Mouse (Mus musculus) megakaryocyte-erythroid progenitor cell, adult 5-6 weeks (primary cell): ENCODE data around the gene Mxd1. TPM values are rescaled to one million over a fixed set of nuclear protein-coding genes. Genes with fewer than 3 reads are reported as not detected.
A peak's percentile ranks its signal among the peaks of the same experiment; 100 is the strongest.

Source experiments
- ATAC-seq: replicated peaks from 2 replicates; pipeline ENCODE4 v1.8.0; 2016; ENCODE audit warnings: mild to moderate bottlenecking, inconsistent platforms; ENCODE audit not compliant: severe bottlenecking, poor library complexity, low FRiP score, low TSS enrichment
- total RNA-seq, 2 experiments: library from RNA; stranded (forward) in 1 of 2; stranded (reverse) in 1 of 2; fragments of 200-1000, 215-1000 nt in 1 of 2; fragments of >200 nt in 1 of 2; fragmentation: Nextera tagmentation in 1 of 2; gene quantifications; 2 replicates each; pipeline ENCODE4 v1.2.3; 2014 to 2017

Gene Mxd1
- total RNA-seq, 2 experiments from 2014 or later = 7.6 to 14.9 TPM

DNA sequence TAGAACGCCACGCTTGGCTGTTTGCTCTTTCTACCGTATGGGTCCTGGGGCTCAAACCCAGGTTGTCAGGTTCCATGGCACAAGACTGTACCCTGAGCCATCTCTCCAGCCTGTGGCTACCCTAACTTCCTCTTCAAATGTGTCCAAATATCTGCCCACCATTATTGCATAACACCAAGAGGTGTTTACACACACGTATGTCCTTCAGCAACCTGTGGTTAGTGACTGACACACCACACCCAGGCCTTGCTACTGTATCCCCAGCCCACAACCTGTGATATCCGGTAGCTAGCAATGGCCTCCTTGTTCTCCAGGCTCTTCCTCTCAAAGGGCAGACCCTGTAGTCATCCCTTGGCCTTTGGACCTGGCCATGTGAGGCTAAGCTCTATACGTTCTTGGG lies 59.7 kb downstream of the Mxd1 start:
- ATAC-seq = no peak

DNA sequence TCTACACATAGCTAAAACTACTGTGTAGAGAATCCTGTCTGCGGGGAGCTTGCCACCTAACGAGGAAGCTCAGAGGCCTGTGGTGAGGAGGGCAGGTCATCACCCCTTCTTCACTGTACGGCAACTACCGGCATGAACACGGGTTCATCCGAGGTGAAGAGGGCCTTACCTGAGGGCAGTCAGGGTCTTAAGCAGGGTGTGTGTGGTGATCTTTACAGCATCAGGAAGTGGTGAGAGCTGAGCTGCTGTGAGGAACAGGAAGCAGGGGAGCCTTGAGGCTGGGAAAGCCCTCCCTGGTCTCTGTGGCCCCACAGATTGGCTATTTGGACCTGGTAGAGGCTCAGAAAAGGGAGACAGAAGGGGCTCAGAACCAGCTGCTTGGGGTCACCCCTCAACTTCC lies 61.5 kb downstream of the Mxd1 start:
- no peak for ATAC-seq

DNA sequence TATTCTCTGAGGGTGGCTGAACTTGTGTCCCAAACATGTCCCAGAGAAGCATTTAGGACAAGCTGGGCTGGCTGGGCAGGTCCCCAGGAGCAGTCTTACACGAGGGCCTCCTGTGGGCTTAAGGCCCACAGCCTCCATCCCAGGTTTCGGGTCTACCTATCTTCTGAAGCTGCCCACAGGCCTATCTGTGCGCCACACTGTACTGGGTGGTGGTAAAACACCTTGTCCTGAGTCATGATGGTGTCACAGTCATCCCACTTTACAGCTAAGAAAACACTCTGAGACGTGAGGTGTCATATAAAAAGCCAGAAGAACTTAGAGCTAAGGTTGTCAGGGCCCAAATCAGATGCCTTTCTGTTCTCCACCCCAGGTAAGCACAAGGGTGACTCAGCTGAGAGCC lies 62.7 kb downstream of the Mxd1 start:
- no peak for ATAC-seq

DNA sequence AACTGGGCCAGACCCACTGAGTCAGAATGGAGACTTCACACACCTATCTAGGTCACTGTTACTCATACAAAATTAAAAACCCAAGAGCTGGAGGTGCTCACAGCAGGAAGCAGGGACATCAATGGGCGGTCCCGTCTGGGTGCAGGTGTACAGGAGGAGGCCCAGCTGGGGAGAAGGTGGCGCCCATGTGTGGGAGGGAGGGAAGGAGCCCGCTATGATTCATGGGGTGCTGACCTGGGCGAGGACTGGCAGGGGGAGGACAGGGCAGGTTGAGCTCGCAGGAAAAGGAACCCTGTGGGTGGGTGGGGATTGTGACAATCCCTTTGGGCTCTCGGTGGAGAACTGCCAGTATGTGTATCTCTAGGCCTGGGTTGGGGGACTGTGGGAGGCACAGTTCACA lies 63.7 kb downstream of the Mxd1 start:
- no peak for ATAC-seq

DNA sequence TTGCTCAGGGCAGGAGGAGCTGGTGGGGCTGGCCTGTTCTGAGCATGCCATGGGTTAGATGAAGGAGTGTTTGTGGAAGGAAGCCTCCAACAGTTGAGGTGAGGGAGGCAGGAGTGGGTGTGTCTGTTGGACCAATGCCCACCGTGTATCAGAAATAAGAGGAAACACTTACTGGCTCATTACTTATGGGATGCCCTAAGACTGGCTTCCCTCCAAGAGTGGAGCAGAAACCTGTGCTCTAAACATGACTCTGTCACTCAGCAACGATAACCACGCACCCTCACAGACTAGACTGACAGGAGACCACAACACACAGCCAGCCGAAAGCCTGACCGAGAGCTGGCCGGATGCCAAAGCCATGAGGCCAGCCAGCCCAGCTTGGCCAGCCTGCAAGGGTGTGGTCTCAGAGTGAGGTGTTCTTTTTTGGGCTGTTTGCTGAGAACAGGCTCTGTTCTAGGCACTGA lies 69.0 kb downstream of the Mxd1 start:
- ATAC-seq = peak; percentile 92

DNA sequence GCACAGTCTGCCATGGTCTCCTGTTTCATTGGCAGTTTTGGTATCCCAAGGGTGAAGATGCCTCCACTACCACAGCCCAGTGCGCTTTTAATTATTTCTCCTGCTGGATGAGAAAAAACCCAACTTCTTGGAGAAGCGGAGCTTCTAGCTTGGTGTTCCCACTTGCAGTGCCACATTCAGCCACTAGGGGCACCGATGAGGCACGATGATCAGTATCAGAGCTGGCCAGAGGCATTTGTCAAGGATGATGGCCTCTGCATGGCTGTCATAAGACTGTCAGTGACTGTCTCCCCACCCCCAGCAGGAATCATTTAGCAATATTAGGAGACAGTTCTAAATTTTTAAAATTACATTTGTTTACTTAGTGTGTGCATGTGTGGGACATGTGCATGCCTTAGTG lies 69.8 kb downstream of the Mxd1 start:
- peak; percentile 51 for ATAC-seq

DNA sequence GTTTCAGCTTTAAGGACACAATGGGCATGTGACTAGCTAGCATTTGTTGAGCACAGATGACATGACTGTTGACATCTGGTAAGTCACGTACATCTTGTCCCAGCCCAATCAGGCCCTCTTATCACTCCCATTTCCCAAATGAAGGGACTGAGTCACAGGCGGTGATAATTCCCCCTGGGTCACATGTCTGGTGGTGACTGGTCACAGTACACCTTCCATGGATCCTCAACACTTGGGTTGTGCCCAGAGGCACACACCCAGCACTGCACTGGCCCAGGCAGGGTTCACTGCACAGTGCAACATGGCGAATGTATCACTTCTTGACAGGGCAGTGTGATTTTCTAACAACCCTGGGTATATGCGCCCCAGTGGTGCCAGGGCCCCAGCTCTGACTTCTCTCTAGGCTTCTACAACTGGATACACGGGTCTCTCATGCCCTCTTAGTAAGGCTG lies 70.2 kb downstream of the Mxd1 start:
- ATAC-seq = peak; percentile 12; the same call in 1 of the 2 replicates

Other genes with a start within 250 kb of the Mxd1 start
- not detected in 2 replicates for gene Gm44790, start 242.5 kb downstream of the Mxd1 start, total RNA-seq (2014; fragmentation: Nextera tagmentation)
- 4.9 TPM in 1 of 2 replicates, not detected in the other for gene Gm44790, start 242.5 kb downstream of the Mxd1 start, total RNA-seq (2017)
- gene C87436, start 230.8 kb downstream of the Mxd1 start, total RNA-seq (2014; fragmentation: Nextera tagmentation) = 29.8 and 33.8 TPM in 2 replicates
- 12.4 and 21.9 TPM in 2 replicates for gene C87436, start 230.8 kb downstream of the Mxd1 start, total RNA-seq (2017)
- gene Pcbp1, start 142.8 kb downstream of the Mxd1 start, total RNA-seq (2014; fragmentation: Nextera tagmentation) = 289 and 315 TPM in 2 replicates
- gene Pcbp1, start 142.8 kb downstream of the Mxd1 start, total RNA-seq (2017) = 118 and 123 TPM in 2 replicates
- gene Asprv1, start 41.0 kb downstream of the Mxd1 start, total RNA-seq (2014; fragmentation: Nextera tagmentation) = not detected in 2 replicates
- gene Asprv1, start 41.0 kb downstream of the Mxd1 start, total RNA-seq (2017) = not detected in 2 replicates
- 75.7 and 89.2 TPM in 2 replicates for gene Snrnp27, start 15.4 kb upstream of the Mxd1 start, total RNA-seq (2014; fragmentation: Nextera tagmentation)
- gene Snrnp27, start 15.4 kb upstream of the Mxd1 start, total RNA-seq (2017) = 127 and 139 TPM in 2 replicates
- gene Gmcl1, start 64.2 kb upstream of the Mxd1 start, total RNA-seq (2014; fragmentation: Nextera tagmentation) = 18.7 and 28.4 TPM in 2 replicates
- gene Gmcl1, start 64.2 kb upstream of the Mxd1 start, total RNA-seq (2017) = 23.4 and 23.7 TPM in 2 replicates
- 8.7 and 10.9 TPM in 2 replicates for gene Anxa4, start 124.4 kb upstream of the Mxd1 start, total RNA-seq (2014; fragmentation: Nextera tagmentation)
- 15.2 and 19.4 TPM in 2 replicates for gene Anxa4, start 124.4 kb upstream of the Mxd1 start, total RNA-seq (2017)
- gene Aak1, start 180.4 kb upstream of the Mxd1 start, total RNA-seq (2014; fragmentation: Nextera tagmentation) = 23.7 and 33.3 TPM in 2 replicates
- 7.0 and 7.9 TPM in 2 replicates for gene Aak1, start 180.4 kb upstream of the Mxd1 start, total RNA-seq (2017)